Mouse (Mus musculus) frontal cortex, adult 2 months (tissue): ENCODE data around the gene Stmn1. TPM values are rescaled to one million over a fixed set of nuclear protein-coding genes. Genes with fewer than 3 reads are reported as not detected.

Experiments used
- DNase-seq, 2 experiments: peaks; one replicate each; pipeline ENCODE4 v3.0.0; 2022; ENCODE audit warnings: low spot score in 1 of 2; ENCODE audit errors: extremely low spot score in 1 of 2
- polyA plus RNA-seq: library from polyadenylated mRNA; depleted of rRNA; stranded (reverse); fragments of >200 nt; gene quantifications from 2 replicates; pipeline ENCODE4 v1.2.3, GENCODE M21; 2012

Stmn1 gene
- polyA plus RNA-seq, 1 experiment: 1,019 TPM

DNA sequence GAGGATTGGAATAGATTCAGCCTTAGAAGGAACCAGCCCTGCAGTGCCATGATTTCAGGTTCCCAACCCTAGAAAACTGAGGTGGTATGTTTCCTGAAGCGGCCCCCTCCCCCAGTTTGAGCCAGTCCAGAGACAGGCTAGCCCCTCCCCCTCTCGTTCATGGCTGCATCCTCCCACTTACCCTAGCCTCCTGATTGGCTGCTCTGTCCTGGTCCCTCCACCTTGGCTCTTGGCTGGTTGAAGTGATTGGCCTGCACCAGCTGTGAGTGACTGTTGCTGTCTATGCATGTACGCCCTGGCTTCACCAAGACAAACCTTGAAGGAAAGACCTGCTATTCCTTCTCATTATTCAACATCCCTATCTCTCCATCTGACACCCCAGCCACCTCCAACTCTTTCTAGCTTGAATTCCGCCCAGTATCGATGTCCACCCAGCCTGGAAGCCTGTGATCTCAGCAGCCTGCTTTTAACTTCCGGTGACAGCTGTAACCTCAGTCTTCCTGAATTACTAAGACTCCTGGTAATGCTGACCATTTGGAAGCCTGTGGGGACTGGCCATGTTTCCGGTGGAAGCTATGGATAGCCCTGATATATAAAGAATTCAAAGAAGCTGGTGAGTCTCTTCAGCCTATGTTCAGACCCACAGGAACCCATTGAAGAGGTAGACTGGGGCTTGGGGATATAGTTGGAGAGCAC is 10.8 kb upstream of the Stmn1 start:
- DNase-seq: no peak

DNA sequence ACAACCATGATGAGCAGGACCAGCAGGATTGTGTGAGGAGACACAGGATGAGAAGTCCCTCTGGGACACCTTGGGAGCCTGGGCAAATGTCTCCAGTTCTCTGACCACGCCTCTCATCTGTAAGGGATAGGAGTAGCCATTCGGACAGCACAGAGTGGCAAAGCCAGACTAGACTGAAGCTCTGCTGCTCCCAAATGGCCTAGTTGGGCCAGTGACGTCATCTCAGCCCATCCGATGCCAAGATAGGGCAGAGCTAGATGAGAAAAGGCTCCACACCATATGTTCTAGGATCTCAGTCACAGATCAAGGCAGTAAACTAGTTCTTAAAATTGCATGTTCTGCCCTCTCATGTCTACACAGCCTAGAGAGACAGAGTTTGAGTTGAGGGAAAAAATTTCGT is 9.3 kb upstream of the Stmn1 start:
- DNase-seq: no peak

DNA sequence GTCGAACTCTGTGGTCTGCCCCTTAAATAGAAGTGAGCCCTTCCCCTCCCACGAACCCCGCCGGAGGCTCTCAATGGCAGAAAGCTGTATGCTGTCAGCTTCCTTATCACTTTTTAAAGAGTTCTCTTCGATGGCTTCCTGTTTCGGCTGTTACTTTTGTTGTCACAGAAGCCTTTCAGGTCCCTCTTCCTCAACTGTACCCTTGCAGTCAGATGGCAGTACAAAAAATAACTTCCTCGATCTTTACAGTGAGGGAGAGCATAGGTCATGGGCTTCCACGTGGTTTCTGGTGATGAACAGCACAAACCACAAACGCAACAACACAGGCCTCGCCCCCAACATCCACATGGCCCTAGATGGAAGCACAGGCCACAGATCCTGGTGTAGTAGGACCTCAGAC is 7.8 kb upstream of the Stmn1 start:
- no peak for DNase-seq

DNA sequence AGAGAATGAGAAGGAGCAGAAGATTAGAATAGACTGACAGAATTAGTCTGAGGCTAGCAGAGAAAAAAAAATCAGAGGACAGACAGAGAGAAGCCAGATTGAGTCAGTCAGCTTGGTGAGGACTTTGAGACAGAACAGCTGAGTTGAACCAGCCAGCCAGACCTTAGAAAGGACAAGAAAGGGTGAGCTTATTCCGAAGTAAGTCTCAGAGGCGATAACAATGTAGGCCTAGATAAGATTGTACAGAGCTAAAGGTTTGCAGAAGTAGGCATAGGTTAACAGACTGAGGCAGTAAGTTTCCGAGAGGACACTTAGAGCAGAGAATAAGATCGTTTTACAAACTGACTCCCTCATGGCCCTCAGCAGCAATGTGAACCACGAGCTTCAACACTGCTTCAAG is 6.9 kb upstream of the Stmn1 start:
- DNase-seq: no peak

DNA sequence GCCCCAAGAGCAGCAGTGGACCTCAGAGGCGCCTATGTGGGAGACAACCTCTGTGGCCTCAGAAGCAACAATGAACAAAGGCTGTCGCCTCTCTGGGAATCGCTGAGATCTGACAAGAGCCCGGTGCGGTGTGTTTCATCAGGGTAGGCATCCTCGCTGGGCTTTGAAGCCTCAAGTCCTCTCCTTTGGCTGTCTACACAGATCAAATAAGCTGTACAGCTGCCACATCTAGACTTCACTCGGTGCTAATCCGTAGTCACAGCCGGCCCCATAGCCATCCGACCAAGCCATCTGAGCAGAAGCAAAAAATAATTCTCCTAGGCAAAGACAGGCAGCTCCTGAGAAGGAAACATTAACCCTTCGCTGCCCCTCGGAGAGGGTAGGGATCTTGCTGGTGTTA is 2.3 kb upstream of the Stmn1 start:
- DNase-seq: no peak

DNA sequence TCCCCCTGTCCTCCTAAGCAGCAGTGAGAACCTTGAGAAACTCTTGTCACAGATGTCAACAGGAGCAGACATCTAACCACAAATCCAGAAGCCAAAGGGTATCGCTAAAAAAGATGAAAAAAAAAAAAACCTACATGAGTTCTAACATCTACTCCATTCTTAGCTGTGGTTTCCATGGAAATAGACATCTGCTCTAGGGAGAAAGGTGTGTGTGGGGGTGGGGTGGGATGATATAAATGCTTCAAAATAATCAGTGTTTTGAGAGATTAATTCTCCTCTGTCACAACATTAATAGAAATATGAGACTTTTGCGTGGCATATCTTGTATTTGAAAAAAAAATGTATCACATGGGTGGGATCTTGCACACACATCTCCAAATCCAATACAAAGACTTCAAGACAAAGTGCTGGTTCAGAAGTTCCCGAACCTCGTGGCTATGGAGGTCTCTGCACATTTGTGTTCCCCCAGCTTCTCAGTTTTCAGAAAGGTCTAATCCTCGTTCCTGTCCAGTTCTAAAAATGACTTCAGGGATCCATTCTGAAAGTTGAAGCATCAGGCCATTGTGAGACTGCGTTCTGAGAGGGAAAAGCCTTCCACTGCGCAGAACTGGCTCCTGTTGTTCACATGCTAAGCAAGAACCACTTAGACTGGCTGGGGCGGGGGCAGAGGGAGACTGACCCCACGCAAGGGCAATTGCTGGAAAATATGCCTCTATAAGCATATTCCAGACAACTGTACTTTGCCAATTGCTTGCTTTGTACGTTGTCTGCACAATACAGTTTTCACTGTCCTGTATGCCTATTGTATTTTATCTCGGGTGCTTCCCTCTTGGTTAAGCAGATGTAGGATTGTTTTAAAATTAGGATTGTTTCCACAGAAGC is 1.5 kb upstream of the Stmn1 start:
- no peak for DNase-seq

DNA sequence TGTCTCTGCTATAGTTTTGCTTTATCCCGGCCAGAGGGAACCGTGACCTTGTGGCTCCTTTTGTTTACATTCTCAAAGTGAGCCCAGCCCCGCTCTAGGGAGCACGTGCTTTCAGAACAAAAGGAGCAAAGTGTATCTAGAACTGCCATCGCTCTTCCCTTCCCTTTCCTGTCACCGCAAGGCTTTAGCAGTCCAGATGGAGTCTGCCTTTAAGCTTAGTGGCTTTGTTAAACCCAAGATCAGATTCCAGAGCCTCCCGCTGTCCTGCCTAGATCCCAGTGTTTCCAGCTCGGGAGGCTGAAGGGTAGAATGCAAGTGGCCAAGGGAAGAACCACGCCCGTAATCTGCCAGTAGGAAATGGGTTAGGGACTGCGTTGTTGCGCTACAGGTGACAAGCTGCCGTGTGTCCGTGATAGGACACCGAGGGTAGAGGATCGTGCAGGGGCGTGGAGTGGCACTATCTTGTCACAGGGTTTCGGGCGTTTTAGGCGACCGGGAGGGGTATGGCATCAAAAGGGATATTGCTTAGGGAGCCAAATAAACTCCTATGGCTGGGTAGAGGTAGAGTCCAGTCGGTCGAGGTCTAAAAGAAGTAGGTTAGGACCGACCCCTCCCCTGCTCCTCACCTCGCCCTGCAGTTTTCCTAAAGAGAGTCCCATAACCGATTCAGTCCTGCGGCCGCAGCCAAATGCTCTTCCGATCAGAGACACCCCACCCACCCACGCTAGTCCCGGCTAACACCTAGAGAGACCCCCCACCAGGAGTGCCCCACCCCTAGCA is 495 bp upstream of the Stmn1 start:
- DNase-seq: no peak

DNA sequence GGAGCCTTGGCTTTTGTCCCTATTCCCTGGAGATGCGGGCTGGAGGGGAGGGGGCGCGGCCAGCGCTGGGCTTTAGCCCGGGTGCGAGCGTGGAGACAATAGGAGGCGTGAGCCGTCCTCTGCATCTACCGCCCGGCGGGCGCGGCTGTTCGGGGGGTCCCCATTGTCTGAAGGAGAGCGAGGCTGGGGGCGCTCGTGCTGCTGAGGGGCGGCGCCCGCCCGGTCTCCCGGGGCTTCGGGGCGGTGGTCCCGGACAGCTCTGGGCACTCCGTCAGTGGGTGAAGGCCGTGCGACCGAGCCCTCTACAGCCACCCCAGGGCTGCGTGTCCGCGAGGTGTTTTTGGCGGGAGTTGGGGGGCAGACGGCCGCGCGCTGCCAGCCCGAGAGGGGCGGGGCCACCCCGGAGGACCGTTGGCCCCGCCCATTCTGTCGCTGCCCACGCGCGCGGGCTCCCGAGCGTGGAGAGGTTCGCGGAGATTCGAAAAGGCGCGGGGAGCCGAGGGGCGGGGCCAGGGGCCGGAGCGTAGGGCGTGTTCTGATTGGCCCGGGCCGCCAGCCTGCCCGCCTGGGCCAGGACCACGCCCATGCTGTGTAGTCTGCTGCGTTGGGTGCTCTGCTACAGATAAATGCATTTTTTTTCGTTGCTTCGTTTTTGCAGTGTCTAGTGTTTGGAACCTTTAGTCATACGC is 602 bp downstream of the Stmn1 start:
- peak; percentile 85 to 96 for DNase-seq

DNA sequence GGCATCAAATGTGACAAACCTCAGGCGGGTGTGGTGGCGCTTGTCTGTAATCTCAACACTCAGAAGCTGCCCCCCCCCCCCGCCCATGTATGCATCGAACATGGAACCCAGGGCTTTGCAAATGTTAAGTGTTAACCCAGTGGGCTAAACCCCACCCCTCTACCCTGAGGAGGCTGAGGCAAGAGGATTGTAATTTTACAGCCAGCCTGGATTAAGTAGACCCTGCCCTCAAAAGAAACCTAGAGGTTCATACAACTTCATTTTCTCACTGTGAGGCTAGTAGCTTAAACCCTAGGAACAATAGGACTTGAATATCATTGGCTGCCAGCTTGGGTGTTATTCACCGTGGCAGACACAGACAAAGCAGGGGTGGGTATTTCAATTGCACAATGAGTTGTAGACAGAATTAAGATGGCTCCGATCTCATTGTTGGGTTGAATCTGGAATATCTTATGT is 1.2 kb downstream of the Stmn1 start:
- DNase-seq: no peak

DNA sequence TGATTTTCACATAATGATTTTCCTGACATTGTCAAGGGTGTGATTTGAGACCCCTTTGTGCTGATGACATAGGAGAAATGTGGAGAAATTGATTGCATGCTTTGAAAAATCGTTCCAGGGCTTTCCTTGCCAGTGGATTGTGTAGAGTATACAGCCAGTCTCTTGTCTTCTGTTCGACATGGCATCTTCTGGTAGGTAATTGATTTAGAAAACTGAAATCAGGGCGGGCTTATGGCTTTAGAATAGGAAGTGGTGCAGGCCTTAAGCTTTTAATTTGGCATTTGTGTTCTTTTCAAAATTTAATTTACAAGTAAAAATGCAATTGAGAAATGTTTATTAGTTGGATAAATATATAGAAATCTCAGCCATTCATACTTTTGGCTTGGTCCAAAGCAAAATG is 1.9 kb downstream of the Stmn1 start:
- DNase-seq: no peak

DNA sequence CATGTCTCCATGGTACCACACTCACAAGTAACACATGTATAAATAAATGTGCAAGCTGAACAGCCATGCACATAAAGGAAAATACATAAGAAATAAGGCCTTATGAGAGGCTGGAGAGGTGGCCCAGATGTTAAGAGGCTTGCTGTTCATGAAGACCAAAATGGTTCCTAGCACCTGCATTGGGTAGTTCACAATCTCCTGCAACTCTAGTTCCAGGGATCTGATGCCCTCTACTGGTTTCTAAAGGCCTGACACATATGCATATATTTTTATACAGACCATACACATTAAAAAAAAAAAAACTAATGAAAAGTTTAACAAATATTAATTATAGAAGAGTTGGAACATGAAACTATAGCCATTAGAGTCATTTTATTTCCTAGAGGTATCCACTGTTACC is 3.3 kb downstream of the Stmn1 start:
- DNase-seq: no peak

DNA sequence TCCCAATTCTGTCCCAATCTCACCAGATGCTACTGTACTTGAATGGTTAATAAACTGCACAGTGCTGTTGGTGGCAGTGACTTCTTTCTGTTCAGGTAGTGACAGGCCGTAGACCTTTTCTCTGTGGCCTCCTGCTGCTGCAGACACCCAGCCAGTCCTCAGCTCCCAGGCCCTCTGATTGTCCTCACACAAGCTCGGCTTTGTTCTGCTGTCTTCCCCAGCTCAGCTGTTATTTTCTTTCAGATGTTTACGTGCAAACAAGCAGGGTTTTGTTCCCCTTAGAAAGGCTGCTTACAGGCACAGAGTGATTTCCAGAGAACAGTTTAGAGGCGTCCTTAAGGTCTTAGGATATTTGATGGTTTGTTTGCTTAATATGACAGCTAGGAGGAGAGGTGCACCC is 5.6 kb downstream of the Stmn1 start:
- no peak for DNase-seq

DNA sequence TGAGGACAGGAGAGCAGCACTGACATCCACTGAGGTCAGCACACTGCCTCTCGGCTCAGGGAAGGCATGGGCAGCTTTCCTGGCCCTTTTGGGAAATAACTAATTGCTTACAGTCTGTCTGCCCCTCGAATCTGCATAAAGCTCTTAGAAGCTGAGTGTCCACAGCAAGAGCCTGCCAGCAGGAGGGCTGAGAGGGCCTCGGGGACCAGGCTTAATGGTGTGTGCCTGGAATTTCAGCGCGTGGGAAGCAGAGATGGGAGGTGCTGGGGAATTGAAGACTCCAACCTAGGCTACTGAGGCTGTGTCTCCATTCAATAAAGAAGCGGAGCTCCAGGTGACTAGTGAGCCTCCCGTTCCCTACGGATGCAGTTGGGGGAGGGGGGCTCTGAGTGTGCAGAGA is 6.1 kb downstream of the Stmn1 start:
- DNase-seq: no peak

DNA sequence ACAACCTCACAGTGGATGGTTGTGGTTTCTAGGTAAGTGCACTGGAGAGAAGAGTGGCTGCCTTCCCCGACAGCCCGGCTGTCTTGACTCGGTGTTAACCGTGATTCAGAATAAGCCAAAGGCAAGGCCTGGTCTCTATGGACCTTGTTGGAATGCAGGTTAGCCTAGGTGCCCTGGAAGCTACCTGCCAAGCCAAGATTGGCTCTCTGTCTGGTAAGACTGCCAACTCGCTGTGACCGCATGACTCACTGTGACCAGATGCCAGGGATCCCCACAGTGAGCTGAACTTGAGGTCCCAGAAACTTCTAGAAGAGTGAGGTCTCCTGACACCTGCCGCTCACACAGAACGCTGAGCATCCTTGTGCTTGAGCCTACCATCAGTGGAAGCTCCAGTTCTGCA is 8.8 kb downstream of the Stmn1 start:
- no peak for DNase-seq

DNA sequence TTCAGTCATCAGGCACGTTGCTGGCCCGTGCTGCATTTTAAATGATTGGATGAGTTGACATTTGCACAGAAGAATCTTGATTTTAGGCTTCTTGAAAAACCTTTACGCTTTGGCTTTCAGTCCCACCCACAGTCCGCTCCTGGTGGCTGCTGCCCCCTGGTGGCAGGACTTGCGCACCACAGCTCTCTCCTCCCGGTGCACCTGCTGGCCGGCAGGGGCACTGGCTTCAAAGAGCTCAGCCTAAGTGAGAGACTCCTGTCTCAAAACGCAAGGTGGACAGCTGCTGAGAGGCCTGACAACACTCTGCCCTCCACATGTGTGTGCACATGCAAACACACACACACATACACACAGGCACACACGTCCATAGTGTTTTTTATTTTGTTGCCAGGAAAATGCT is 9.9 kb downstream of the Stmn1 start:
- DNase-seq: peak; percentile 74 to 98

DNA sequence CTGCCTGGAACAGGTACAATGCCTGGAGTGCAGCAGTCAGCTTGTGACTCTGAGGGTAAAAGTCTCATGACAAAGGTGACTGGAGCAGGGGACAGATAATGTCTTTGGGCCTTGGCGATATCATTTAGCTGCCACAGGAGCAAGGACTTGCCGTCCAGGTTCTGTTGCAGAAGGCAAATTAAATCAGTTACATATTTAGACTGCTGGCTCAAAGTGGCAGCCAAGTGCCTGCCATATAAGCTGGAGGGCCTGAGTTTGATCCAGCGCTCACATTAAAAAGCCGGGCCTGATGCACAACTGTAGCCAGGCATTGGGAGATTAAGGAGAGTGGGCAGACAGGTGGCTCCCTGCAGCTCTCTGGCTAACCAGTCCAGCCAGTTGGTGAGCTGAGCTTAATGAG is 11.7 kb downstream of the Stmn1 start:
- no peak for DNase-seq

DNA sequence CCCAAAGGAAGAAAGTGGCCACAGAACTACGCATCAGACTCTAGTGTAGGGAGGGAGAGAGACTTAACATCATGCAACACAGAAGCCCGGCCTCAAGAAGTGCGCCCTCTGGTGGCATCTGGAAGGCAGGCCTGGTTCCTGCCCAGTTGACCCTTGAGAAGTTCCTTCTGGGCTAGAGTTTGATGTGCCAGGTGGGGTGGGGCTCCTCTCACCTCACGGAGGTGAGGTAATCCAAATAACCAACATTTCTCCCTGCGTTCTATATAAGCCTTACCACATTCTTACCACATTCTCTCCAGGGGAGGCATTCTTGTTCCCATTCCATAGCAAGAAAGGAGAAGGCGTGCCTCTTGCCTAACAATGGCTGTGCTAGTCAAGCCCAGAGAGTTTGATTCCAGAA is 12.7 kb downstream of the Stmn1 start:
- peak in 1 of 2 experiments; percentile 86 for DNase-seq

DNA sequence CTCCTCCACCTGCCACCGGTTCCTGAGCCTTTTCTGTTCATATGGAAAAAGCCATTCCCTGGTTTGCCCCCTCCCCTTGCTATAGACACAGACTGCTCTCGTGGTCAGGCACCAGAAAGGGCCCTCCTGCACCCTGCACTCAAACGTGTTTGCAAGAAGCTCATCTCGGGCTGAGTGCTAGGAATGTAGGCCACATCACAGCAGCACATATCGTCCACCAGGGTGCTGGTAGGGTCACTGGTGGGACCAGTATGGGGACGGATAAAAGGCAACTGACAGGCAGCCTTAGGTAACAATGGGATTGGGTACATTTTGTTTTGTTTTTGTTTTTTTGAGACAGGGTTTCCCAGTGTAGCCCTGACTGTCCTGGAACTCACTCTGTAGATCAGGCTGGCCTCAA is 13.2 kb downstream of the Stmn1 start:
- no peak for DNase-seq

DNA sequence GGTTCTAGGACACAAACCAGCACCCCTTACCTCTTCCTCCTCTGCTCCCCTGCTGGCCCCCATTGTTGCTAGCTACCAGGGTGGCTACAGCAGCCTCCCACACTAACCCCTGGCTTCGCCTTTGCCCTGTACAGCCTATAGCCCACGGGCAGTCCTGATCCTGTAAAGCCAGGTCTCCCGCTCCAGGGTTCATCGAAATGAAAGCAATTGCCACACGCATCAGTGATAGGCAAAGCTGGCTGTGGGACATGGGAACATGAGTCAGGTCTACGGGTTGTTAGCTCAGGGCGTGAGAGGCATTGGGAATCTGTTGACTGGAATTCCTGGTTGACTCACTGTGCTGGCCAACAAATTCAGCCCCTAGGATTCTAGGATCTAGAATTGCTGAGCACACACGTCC is 14.3 kb downstream of the Stmn1 start:
- no peak for DNase-seq

DNA sequence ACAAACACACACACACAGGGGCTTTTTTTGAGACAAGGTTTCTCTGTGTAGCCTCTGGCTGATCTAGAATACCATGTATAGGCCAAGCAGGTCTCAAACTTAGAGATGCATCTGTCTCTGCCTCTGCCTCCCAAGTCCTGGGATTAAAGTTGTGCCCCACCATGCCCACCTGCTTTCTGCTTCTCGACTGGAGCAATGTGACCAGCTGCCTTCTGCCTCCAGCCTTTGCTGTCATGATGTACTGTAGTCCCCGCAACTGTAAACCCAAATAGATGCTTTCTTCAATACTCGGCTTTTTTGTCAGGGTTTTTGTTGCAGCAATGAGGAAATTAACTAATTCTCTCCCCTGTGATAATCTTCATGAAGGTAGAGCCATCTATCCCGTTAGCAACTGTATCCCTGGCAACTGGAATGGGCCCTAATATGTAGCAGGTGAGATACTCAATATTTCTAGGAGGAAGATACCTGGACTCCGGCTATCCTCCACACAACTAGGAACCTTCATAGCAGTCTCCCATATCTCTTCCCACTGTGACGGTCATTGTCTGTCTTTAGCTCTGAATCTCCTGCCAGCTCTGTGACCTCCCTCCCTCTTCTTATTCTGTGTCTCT is 15.1 kb downstream of the Stmn1 start:
- DNase-seq: no peak
